ENCODE assay signal across 11 mouse cellular contexts in genomic region chr5:75149380-75149779, GRCm38 (mm10). TPM values are rescaled to one million over a fixed set of nuclear protein-coding genes. Genes with fewer than 3 reads are reported as not detected.
A peak's percentile ranks its signal among the peaks of the same experiment; 100 is the strongest.
DNase-seq lines count a peak whose midpoint lies in the region; ATAC-seq and TF ChIP-seq lines count a peak whose summit lies in the region.
"Had no signal": no experiment of that assay in that cellular context is flagged by ENCODE, and none has a peak within 500 bp of the region (broad histone marks: within the 10 kb centered on the region; RNA-seq: fewer than 3 reads in every experiment).

No protein-coding gene starts in this region.

- no peak for TF ChIP-seq POLR2A in limb, embryonic 14.5 days (IDR thresholded peaks at IDR 0.05; ENCODE audit: borderline replicate concordance, extremely low read depth, insufficient read depth, insufficient read length)

- no peak for ATAC-seq in kidney, embryonic 16.5 days (ENCODE audit: low FRiP score, low TSS enrichment)
- ATAC-seq in embryonic facial prominence, embryonic 15.5 days (ENCODE audit: insufficient number of reproducible peaks, low FRiP score, low TSS enrichment, low read depth) = no peak
- ATAC-seq in limb, embryonic 14.5 days (ENCODE audit: low FRiP score, low read depth) = no peak
- ATAC-seq in activated CD4-positive, CD25-positive, alpha-beta regulatory T cell, adult 4 months = no peak

- no peaks in the 10 kb centered on the region for H3K36me3 ChIP-seq in kidney, embryonic 16.5 days (ENCODE audit: insufficient read depth, low read length)
- no peaks in the 10 kb centered on the region for H3K36me3 ChIP-seq in embryonic facial prominence, embryonic 15.5 days
- H3K36me3 ChIP-seq in limb, embryonic 14.5 days (ENCODE audit: control insufficient read depth, insufficient read depth, low read length) = no peaks in the 10 kb centered on the region; the same call in 1 of the 2 replicates

- H3K9ac ChIP-seq in kidney, embryonic 16.5 days (replicated peaks; ENCODE audit: low read length) = no peak overlapping the region
- H3K9ac ChIP-seq in embryonic facial prominence, embryonic 15.5 days = no peak overlapping the region
- peak overlapping the region; percentile 99 for H3K9ac ChIP-seq in limb, embryonic 14.5 days (ENCODE audit: low read depth, low read length, severe bottlenecking)
- H3K9ac ChIP-seq: liver, embryonic 14.5 days had no signal

- H3K4me3 ChIP-seq in kidney, embryonic 16.5 days (ENCODE audit: low read length) = peak overlapping the region; percentile 57
- peak overlapping the region; percentile 66 for H3K4me3 ChIP-seq in embryonic facial prominence, embryonic 15.5 days (replicated peaks)
- H3K4me3 ChIP-seq in limb, embryonic 14.5 days (replicated peaks; ENCODE audit: low read length) = peak overlapping the region; percentile 76

- WGBS in kidney, embryonic 16.5 days = 3% methylated on average over 10 of the region's 10 CpGs
- 1% methylated on average over 10 of the region's 10 CpGs for WGBS in embryonic facial prominence, embryonic 15.5 days
- 3% methylated on average over 10 of the region's 10 CpGs for WGBS in limb, embryonic 14.5 days

- peak; percentile 50 for DNase-seq in embryo, embryonic 10.5 days (ENCODE audit: low spot score)
- no peak for DNase-seq in embryo, embryonic 10 days (ENCODE audit: low spot score)
- no peak for DNase-seq in kidney, adult 9 months
- DNase-seq in limb, embryonic 14.5 days (ENCODE audit: low spot score) = no peak
- no peak for DNase-seq in ovary, postnatal 36 days (ENCODE audit: low spot score)
- DNase-seq: cerebellum, postnatal 25 days; spleen, adult 18-20 months had no signal

- no peaks in the 10 kb centered on the region for H3K9me3 ChIP-seq in kidney, embryonic 16.5 days (ENCODE audit: low read length)
- no peaks in the 10 kb centered on the region for H3K9me3 ChIP-seq in embryonic facial prominence, embryonic 15.5 days (replicated peaks)
- no peaks in the 10 kb centered on the region for H3K9me3 ChIP-seq in limb, embryonic 14.5 days (ENCODE audit: control insufficient read depth, low read length)

- H3K4me1 ChIP-seq in kidney, embryonic 16.5 days (ENCODE audit: insufficient read depth, low read length) = peaks cover 37% of the 10 kb centered on the region
- peaks cover 35% of the 10 kb centered on the region for H3K4me1 ChIP-seq in embryonic facial prominence, embryonic 15.5 days
- H3K4me1 ChIP-seq in limb, embryonic 14.5 days (ENCODE audit: control insufficient read depth, insufficient read depth, low read length) = peaks cover 22% of the 10 kb centered on the region

- peaks cover 84% of the 10 kb centered on the region for H3K27me3 ChIP-seq in kidney, embryonic 16.5 days (ENCODE audit: insufficient read depth, low read length)
- peaks cover 39% of the 10 kb centered on the region for H3K27me3 ChIP-seq in embryonic facial prominence, embryonic 15.5 days
- no peaks in the 10 kb centered on the region for H3K27me3 ChIP-seq in limb, embryonic 14.5 days (ENCODE audit: control insufficient read depth, insufficient read depth, low read length)

- H3K4me2 ChIP-seq in kidney, embryonic 16.5 days (replicated peaks; ENCODE audit: low read depth, low read length) = peak overlapping the region; percentile 50
- H3K4me2 ChIP-seq in embryonic facial prominence, embryonic 15.5 days (replicated peaks) = peak overlapping the region; percentile 52
- H3K4me2 ChIP-seq in limb, embryonic 14.5 days (replicated peaks; ENCODE audit: low read depth, low read length, severe bottlenecking) = peak overlapping the region; percentile 66

- no peak overlapping the region; the same call in 1 of the 2 replicates for H3K27ac ChIP-seq in kidney, embryonic 16.5 days (ENCODE audit: low read length)
- peak overlapping the region; percentile 98 for H3K27ac ChIP-seq in embryonic facial prominence, embryonic 15.5 days (replicated peaks)
- H3K27ac ChIP-seq in limb, embryonic 14.5 days (replicated peaks; ENCODE audit: low read depth, low read length) = peak overlapping the region; percentile 100
- H3K27ac ChIP-seq: liver, embryonic 14.5 days had no signal

RNA-seq across cellular contexts. Expression of gene Pdgfra, which starts 2.7 kb away (rescaled TPM):
- 47.1 and 47.9 TPM in 2 replicates for polyA plus RNA-seq in kidney, embryonic 16.5 days (2015; fragmentation: Nextera tagmentation; extraction: Ambion mirVana)
- 64.9 and 65.0 TPM in 2 replicates for polyA plus RNA-seq in embryonic facial prominence, embryonic 15.5 days (2015; fragmentation: Nextera tagmentation; extraction: Ambion mirVana)
- 111 and 115 TPM in 2 replicates for polyA plus RNA-seq in limb, embryonic 14.5 days (2012; rRNA removed)
- 122 and 138 TPM in 2 replicates for polyA plus RNA-seq in limb, embryonic 14.5 days (2014; fragmentation: Nextera tagmentation; extraction: Ambion mirVana)
- polyA plus RNA-seq in activated CD4-positive, CD25-positive, alpha-beta regulatory T cell, adult 4 months (2017; shearing (Covaris generic)) = not detected

Comparison
In these comparisons a context has a peak if more than half of its experiments do, and no peak if none do; other contexts are left out.
1. RNA of gene Pdgfra, which starts 2.7 kb away (polyA plus RNA-seq): 111 to 138 TPM in limb, embryonic 14.5 days, 64.9 to 65.0 TPM in embryonic facial prominence, embryonic 15.5 days and 47.1 to 47.9 TPM in kidney, embryonic 16.5 days; not detected in activated CD4-positive, CD25-positive, alpha-beta regulatory T cell, adult 4 months; every median in the first group is over 10 times any median in the second.
2. Peak in every context shown above with its lines, with median percentiles within 50 percentile points of each other: H3K4me2 ChIP-seq and H3K4me3 ChIP-seq.